Mouse (Mus musculus): ENCODE data around the gene Brix1.

- peak; percentile 18 for TF ChIP-seq CTCF (IDR thresholded peaks at IDR 0.05)
- TF ChIP-seq EP300 (IDR thresholded peaks at IDR 0.05): no peak
Measured at GRCm38 (mm10) chr15:10487246-10487645, 1.5 kb upstream of the Brix1 start.

Data from lung, postnatal 0 days (tissue).